Mouse (Mus musculus) MEL (cell line): ENCODE data around the gene Slc25a36.

ENCODE experiments used
- CTCF ChIP-seq, 3 experiments: IDR thresholded peaks in 2 of 3; conservative IDR thresholded peaks in 1 of 3; 2 replicates each; pipeline ENCODE4 v1.5.1; 2011 to 2012; ENCODE audit warnings: low read length in 3 of 3, low read depth in 2 of 3, mild to moderate bottlenecking in 2 of 3, improper control_type of control experiment in 1 of 3, inconsistent platforms in 1 of 3, mixed read lengths in 1 of 3, moderate library complexity in 1 of 3; ENCODE audit not compliant: control insufficient read depth in 1 of 3, insufficient read depth in 1 of 3, poor library complexity in 1 of 3, severe bottlenecking in 1 of 3
- EP300 ChIP-seq, 2 experiments: IDR thresholded peaks; 2 replicates each; pipeline ENCODE4 v1.6.1; 2011; ENCODE audit warnings: improper control_type of control experiment in 2 of 2, low read length in 2 of 2, low read depth in 1 of 2, mild to moderate bottlenecking in 1 of 2
- POLR2AphosphoS5 ChIP-seq: IDR thresholded peaks from 2 replicates; pipeline ENCODE4 v1.6.1; 2012; ENCODE audit warnings: low read depth, borderline replicate concordance, mild to moderate bottlenecking, inconsistent platforms, low read length, moderate library complexity, mixed read lengths
- TAL1 ChIP-seq: IDR thresholded peaks from 2 replicates; pipeline ENCODE4 v1.6.1; 2012; ENCODE audit warnings: mild to moderate bottlenecking, inconsistent platforms, low read length, moderate library complexity, mixed read lengths
- USF2 ChIP-seq, 2 experiments: IDR thresholded peaks; 2 replicates each; pipeline ENCODE4 v1.6.1; 2011 to 2012; ENCODE audit warnings: improper control_type of control experiment in 2 of 2, low read length in 2 of 2, borderline replicate concordance in 1 of 2, inconsistent platforms in 1 of 2, low read depth in 1 of 2, mild to moderate bottlenecking in 1 of 2; ENCODE audit not compliant: insufficient read depth in 1 of 2

DNA sequence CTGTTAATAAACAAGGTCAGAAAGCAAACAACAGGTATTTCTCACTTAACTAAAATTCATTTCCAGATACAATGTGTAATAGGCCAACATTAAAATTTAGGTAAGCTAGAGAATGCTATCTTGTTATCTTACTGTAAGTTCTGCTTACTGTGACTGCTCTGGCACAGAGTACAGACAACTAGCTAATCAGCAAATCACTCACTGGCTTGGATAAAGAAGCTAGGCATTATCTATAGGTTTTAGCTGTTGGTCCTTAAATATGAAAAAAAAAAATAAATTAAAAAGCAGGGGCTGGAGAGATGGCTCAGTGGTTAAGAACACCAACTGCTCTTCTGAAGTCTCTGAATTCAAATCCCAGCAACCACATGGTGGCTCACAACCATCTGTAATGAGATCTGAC lies 23.1 kb downstream of the Slc25a36 start:
- TF ChIP-seq POLR2AphosphoS5, result no peak
- no peak for TF ChIP-seq TAL1
- TF ChIP-seq EP300 (IDR thresholded peaks at IDR 0.05; ENCODE audit: low read depth in 1 of 2, low read length in 2 of 2), result peak; percentile 46 to 56; a peak in 3 of 4 replicates
- no peak for TF ChIP-seq CTCF (IDR thresholded peaks at IDR 0.05 in 2 of 3, conservative IDR thresholded peaks at IDR 0.05 in 1 of 3; ENCODE audit: control insufficient read depth in 1 of 3, insufficient read depth in 1 of 3, low read depth in 2 of 3, low read length in 3 of 3, poor library complexity in 1 of 3, severe bottlenecking in 1 of 3)
- no peak for TF ChIP-seq USF2 (IDR thresholded peaks at IDR 0.05; ENCODE audit: borderline replicate concordance in 1 of 2, insufficient read depth in 1 of 2, low read depth in 1 of 2, low read length in 2 of 2)
